Mouse (Mus musculus) hindbrain, embryonic 15.5 days (tissue): ENCODE data around the gene Alkbh3. TPM values are rescaled to one million over a fixed set of nuclear protein-coding genes. Genes with fewer than 3 reads are reported as not detected.

Experiments used
- ATAC-seq: fragments of 200-750 bp; cut with Nextera tagmentation; 2 replicates; pipeline ENCODE4 v1.8.0; 2017; ENCODE audit warnings: low read depth, moderate number of reproducible peaks, moderate TSS enrichment; ENCODE audit not compliant: low FRiP score
- H3K27ac ChIP-seq: fragments of 300-500 bp; sonication (generic); replicated peaks from 2 replicates; pipeline ENCODE4 v1.5.1; 2015; ENCODE audit warnings: mild to moderate bottlenecking, inconsistent platforms
- H3K27me3 ChIP-seq: fragments of 300-500 bp; sonication (generic); 2 replicates; pipeline ENCODE4 v1.6.1; 2015; ENCODE audit warnings: control low read depth, inconsistent platforms
- H3K36me3 ChIP-seq: fragments of 300-500 bp; sonication (generic); 2 replicates; pipeline ENCODE4 v1.6.1; 2015; ENCODE audit warnings: control low read depth, inconsistent platforms
- H3K4me1 ChIP-seq: fragments of 300-500 bp; sonication (generic); replicated peaks from 2 replicates; pipeline ENCODE4 v1.6.1; 2015; ENCODE audit warnings: control low read depth, inconsistent platforms
- H3K4me2 ChIP-seq: fragments of 300-500 bp; sonication (generic); 2 replicates; pipeline ENCODE4 v1.6.1; 2015; ENCODE audit warnings: moderate library complexity, mild to moderate bottlenecking, inconsistent platforms
- H3K4me3 ChIP-seq: fragments of 300-500 bp; sonication (generic); 2 replicates; pipeline ENCODE4 v1.5.1; 2015; ENCODE audit warnings: mild to moderate bottlenecking, inconsistent platforms
- H3K9ac ChIP-seq: fragments of 300-500 bp; sonication (generic); 2 replicates; pipeline ENCODE4 v1.6.1; 2015; ENCODE audit warnings: inconsistent platforms
- H3K9me3 ChIP-seq: fragments of 300-500 bp; sonication (generic); 2 replicates; pipeline ENCODE4 v1.6.1; 2016; ENCODE audit warnings: control low read depth, inconsistent platforms
- WGBS: fragments of 180-500 bp; shearing (Covaris S2); methylation state at CpG from one replicate; pipeline ENCODE4 v1.1.7; 2015; 5-methylcytosine and 5-hydroxymethylcytosine counted together
- polyA plus RNA-seq: library from polyadenylated mRNA; unstranded; fragments of >200 nt; fragmentation: Nextera tagmentation; extraction: Ambion mirVana; gene quantifications from 2 replicates; pipeline ENCODE4 v1.2.1, GENCODE M21; 2015

Gene Alkbh3
- polyA plus RNA-seq, 1 experiment from 2014 or later, result 46.0 TPM

GRCm38 (mm10) chr2:93941670-93942069 is 68.9 kb downstream of the Alkbh3 start:
- H3K9ac ChIP-seq, result no peak overlapping the region
- no peak for ATAC-seq
- no peak overlapping the region for H3K4me2 ChIP-seq
- H3K36me3 ChIP-seq, result no peaks in the 10 kb centered on the region
- 79% methylated on average over 11 of the region's 11 CpGs for WGBS
- no peaks in the 10 kb centered on the region; the same call in 1 of the 2 replicates for H3K9me3 ChIP-seq
- no peaks in the 10 kb centered on the region for H3K27me3 ChIP-seq
- H3K4me3 ChIP-seq, result no peak overlapping the region
- no peaks in the 10 kb centered on the region for H3K4me1 ChIP-seq
- no peak overlapping the region for H3K27ac ChIP-seq

GRCm38 (mm10) chr2:93938534-93938933 is 72.1 kb downstream of the Alkbh3 start:
- H3K4me2 ChIP-seq, result no peak overlapping the region
- H3K4me1 ChIP-seq, result no peaks in the 10 kb centered on the region
- H3K9ac ChIP-seq, result no peak overlapping the region
- WGBS, result 73% methylated on average over 9 of the region's 9 CpGs
- no peaks in the 10 kb centered on the region for H3K27me3 ChIP-seq
- no peak overlapping the region for H3K27ac ChIP-seq
- no peak overlapping the region for H3K4me3 ChIP-seq
- no peaks in the 10 kb centered on the region; the same call in 1 of the 2 replicates for H3K9me3 ChIP-seq
- no peaks in the 10 kb centered on the region for H3K36me3 ChIP-seq
- no peak for ATAC-seq

Other genes with a start within 250 kb of the Alkbh3 start
- gene Ext2, start 188.2 kb downstream of the Alkbh3 start, polyA plus RNA-seq, result 70.1 and 75.1 TPM in 2 replicates
- 5.0 and 6.2 TPM in 2 replicates for gene Accs, start 160.9 kb downstream of the Alkbh3 start, polyA plus RNA-seq
- gene Accsl, start 141.7 kb downstream of the Alkbh3 start, polyA plus RNA-seq, result 0.12 and 0.31 TPM in 2 replicates
- 7.3 and 11.3 TPM in 2 replicates for gene Gm13889, start 53.6 kb downstream of the Alkbh3 start, polyA plus RNA-seq
- gene Gm27027, start 14.5 kb downstream of the Alkbh3 start, polyA plus RNA-seq, result not detected in 2 replicates
- 143 TPM in 2 replicates for gene Hsd17b12, start 147.2 kb upstream of the Alkbh3 start, polyA plus RNA-seq